Mouse (Mus musculus) layer of hippocampus, adult 9-11 months (tissue): Measurements from ENCODE around the gene Cd22.
"Not testable (repeated sequence)": the region's sequence is repeated elsewhere in the genome, so short reads cannot be mapped to it uniquely, and the experiment has no call there.

ENCODE experiments used
- DNase-seq: peaks from one replicate; pipeline ENCODE4 v3.0.0; 2022

Gene Cd22

GRCm38 (mm10) chr7:30859635-30860402 is 20.3 kb downstream of the Cd22 start:
- peak; percentile 31 for DNase-seq

- peak; percentile 44 for DNase-seq
Observed at GRCm38 (mm10) chr7:30859290-30859634, 20.9 kb downstream of the Cd22 start.

- no peak for DNase-seq
Observed at GRCm38 (mm10) chr7:30857746-30858145, 22.4 kb downstream of the Cd22 start.

- DNase-seq, result no peak
Observed at GRCm38 (mm10) chr7:30856078-30856477, 24.1 kb downstream of the Cd22 start, which contains the start of gene Ffar3. TSS of gene Ffar3 (minus strand) at chr7:30856178.

- no peak for DNase-seq
Observed at GRCm38 (mm10) chr7:30851421-30851820, 28.7 kb downstream of the Cd22 start.

GRCm38 (mm10) chr7:30847934-30848333 is 32.2 kb downstream of the Cd22 start:
- no peak for DNase-seq

GRCm38 (mm10) chr7:30847386-30847785 is 32.8 kb downstream of the Cd22 start:
- DNase-seq, result no peak

GRCm38 (mm10) chr7:30846505-30847053 is 33.6 kb downstream of the Cd22 start:
- DNase-seq, result no peak

GRCm38 (mm10) chr7:30844676-30845297 is 35.4 kb downstream of the Cd22 start:
- no peak for DNase-seq

- DNase-seq, result no peak
Observed at GRCm38 (mm10) chr7:30842092-30842491, 38.0 kb downstream of the Cd22 start.

- DNase-seq, result no peak
Observed at GRCm38 (mm10) chr7:30841379-30841778, 38.8 kb downstream of the Cd22 start.

GRCm38 (mm10) chr7:30840306-30840705 is 39.8 kb downstream of the Cd22 start:
- no peak for DNase-seq

- DNase-seq, result no peak
Observed at GRCm38 (mm10) chr7:30837277-30837676, 42.9 kb downstream of the Cd22 start.

GRCm38 (mm10) chr7:30832684-30833083 is 47.5 kb downstream of the Cd22 start:
- not testable (repeated sequence) for DNase-seq

GRCm38 (mm10) chr7:30832261-30832660 is 47.9 kb downstream of the Cd22 start:
- no peak for DNase-seq

GRCm38 (mm10) chr7:30829428-30829827 is 50.7 kb downstream of the Cd22 start:
- no peak for DNase-seq

- DNase-seq, result not testable (repeated sequence)
Observed at GRCm38 (mm10) chr7:30828871-30829270, 51.3 kb downstream of the Cd22 start.

GRCm38 (mm10) chr7:30826660-30827059 is 53.5 kb downstream of the Cd22 start:
- DNase-seq, result no peak

GRCm38 (mm10) chr7:30824306-30824705 is 55.8 kb downstream of the Cd22 start:
- no peak for DNase-seq

- DNase-seq, result no peak
Observed at GRCm38 (mm10) chr7:30823675-30824074, 56.5 kb downstream of the Cd22 start, which contains the start of gene Ffar2. TSS of gene Ffar2 (minus strand) at chr7:30823775.

GRCm38 (mm10) chr7:30821532-30821931 is 58.6 kb downstream of the Cd22 start:
- DNase-seq, result no peak

GRCm38 (mm10) chr7:30820854-30821445 is 59.2 kb downstream of the Cd22 start:
- no peak for DNase-seq

GRCm38 (mm10) chr7:30820131-30820530 is 60.0 kb downstream of the Cd22 start:
- no peak for DNase-seq
